Mouse (Mus musculus): Measurements from ENCODE around the gene Ube2b. TPM values are rescaled to one million over a fixed set of nuclear protein-coding genes. Genes with fewer than 3 reads are reported as not detected.

The Ube2b gene
- 100 to 1,000 TPM; 173 to 209 TPM for total RNA-seq (2023)

DNA sequence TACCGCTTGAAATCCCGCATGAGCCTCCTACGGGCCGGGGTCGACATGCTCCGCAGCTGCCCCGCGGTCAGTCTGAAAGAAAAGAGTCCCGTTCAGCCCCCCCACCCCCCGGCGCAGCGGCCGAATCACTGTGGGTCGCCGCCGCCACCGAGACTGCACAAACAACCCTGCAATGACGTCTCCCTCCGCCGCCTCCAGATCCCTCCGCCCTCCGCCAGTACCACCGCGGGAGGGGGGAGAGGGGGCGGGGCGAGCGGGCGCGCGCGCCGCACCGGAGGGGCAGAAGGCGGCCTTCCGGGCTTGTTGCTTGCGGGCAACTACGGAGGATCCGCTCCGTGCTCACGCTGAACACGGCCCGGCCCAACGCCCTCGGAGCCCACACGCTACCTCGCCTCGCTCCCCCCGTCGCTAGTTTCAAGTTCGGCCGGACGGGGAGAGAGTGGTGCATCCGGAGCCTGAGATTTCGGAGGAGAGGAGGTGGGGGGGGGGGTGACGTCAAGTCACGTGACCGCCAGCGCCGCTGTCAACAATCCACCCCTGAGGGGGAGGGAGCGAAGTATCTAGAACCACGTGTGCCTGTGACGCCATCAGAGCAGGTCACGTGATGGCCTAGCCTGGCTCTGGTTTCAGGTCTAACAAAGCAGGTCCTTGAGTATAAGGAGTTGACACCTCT is at the start of gene Ube2b:
Ube2b (minus strand) TSS at position 473 of the 673 bp plus-strand sequence.

GRCm38 (mm10) chr11:52003772-52004528 is 3.4 kb upstream of the Ube2b start, which contains the start of gene Cdkl3:
TSS of gene Cdkl3 (plus strand) at chr11:52004221.

DNA sequence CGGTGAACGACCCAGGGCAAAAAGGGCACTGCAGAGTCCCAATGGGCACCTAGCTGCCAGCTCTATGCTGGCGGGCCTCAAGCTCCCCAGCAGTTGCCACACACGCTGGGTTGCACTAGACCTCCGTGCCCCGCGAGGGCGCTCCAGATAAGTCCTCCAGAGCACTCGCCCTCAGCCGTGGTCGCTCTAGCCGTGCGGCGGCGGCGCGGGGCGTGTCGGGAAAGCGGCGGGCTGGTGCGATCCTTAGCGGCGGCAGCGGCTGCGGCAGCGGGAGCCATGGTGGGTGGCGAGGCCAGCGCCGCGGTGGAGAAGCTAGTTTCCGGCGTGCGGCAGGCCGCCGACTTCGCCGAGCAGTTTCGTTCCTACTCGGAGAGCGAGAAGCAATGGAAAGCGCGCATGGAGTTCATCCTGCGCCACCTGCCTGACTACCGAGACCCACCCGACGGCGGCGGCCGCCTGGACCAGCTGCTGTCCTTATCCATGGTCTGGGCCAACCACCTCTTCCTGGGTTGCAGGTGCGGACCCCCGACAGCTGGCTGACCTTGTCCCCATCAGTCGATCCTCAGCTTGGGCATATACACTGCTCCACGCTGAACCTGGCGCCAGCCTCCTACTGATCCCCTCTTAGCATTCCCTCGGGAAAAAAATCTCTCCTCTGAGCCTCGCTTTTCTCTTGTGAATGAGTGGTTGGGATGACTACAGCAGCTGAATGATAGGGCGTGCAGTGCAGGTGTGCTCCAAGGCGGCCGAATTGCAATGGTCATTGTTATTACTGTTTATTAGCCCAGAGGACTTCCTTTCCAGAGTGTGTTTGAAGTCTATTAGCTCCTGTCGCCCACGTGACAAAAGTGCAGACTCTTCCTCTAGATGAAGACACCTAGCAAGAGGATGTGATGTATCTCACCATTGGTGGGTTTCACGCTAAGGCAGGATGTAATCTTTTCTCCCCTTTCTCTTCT is 32.8 kb downstream of the Ube2b start, which contains the start of gene Cdkn2aipnl:
Cdkn2aipnl (plus strand) TSS at position 219 of the 959 bp plus-strand sequence.

Other genes starting within 250 kb of the Ube2b start
- 10 to 100 TPM; 51.7 to 57.2 TPM for gene Sec24a, start 237.1 kb downstream of the Ube2b start, total RNA-seq (2023)
- 10 to 100 TPM; 32.1 to 36.7 TPM for gene Sar1b, start 237.1 kb downstream of the Ube2b start, total RNA-seq (2023)
- 10 to 100 TPM; 72.6 to 74.2 TPM for gene Jade2, start 143.1 kb downstream of the Ube2b start, total RNA-seq (2023)
- gene Cdkn2aipnl, start 33.1 kb downstream of the Ube2b start, total RNA-seq (2023), result 10 to 100 TPM; 52.7 to 53.4 TPM
- 1 to 10 TPM; 3.2 to 4.7 TPM for gene Cdkl3, start 3.5 kb upstream of the Ube2b start, total RNA-seq (2023)
- 100 to 1,000 TPM; 114 to 124 TPM for gene Ppp2ca, start 97.9 kb upstream of the Ube2b start, total RNA-seq (2023)
- gene Olfr1373, start 144.8 kb upstream of the Ube2b start, total RNA-seq (2023), result not detected
- gene Olfr1371, start 213.2 kb upstream of the Ube2b start, total RNA-seq (2023), result 1 to 10 TPM in 1 of 2 experiments, not detected in 1; 1.1 TPM
- gene Skp1a, start 231.2 kb upstream of the Ube2b start, total RNA-seq (2023), result 100 to 1,000 TPM; 150 to 180 TPM